In the genomic region with DNA sequence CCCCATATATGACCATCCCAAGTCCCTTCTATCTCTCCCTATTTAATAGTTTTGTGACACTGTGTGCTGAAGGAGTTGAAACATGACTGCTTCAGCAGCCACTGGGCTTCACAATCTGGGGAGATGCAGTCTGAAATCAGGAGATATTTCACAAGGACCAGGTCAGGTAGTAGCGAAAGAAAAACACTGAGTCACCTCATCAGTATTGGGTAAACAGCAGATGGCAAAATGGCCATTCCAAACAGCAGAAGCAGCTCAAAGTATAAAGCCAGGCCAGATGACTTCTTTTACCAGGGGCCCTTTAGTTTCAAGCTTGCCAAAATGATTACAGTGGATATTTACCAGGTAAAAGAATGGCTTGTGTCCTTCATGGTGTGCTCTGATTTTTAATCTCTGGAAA, we compare ENCODE assay signal across 18 mouse cellular contexts.
A peak's percentile ranks its signal among the peaks of the same experiment; 100 is the strongest.
DNase-seq lines count a peak whose midpoint lies in the region; ATAC-seq lines count a peak whose summit lies in the region.
"Had no signal": no experiment of that assay in that cellular context is flagged by ENCODE, and none has a peak within 500 bp of the region (broad histone marks: within the 10 kb centered on the region; RNA-seq: fewer than 3 reads in every experiment).

No protein-coding gene starts in this region.

- 0 out of 2 replicates have a peak, but pooled peaks cover 3% of the 10 kb centered on the region for H3K4me1 ChIP-seq in liver, embryonic 12.5 days
- H3K4me1 ChIP-seq in liver, embryonic 16.5 days (ENCODE audit: control insufficient read depth, low read depth, low read length) = no peaks in the 10 kb centered on the region
- H3K4me1 ChIP-seq: embryonic facial prominence, embryonic 12.5 days had no signal

- H3K36me3 ChIP-seq in liver, embryonic 12.5 days = no peaks in the 10 kb centered on the region
- H3K36me3 ChIP-seq in liver, embryonic 16.5 days (ENCODE audit: control insufficient read depth, insufficient read depth) = no peaks in the 10 kb centered on the region
- H3K36me3 ChIP-seq: embryonic facial prominence, embryonic 10.5 days; embryonic facial prominence, embryonic 12.5 days; forebrain, embryonic 15.5 days had no signal

- no peak overlapping the region for H3K4me2 ChIP-seq in liver, embryonic 12.5 days
- H3K4me2 ChIP-seq in liver, embryonic 16.5 days (ENCODE audit: low read depth, low read length) = no peak overlapping the region
- H3K4me2 ChIP-seq: embryonic facial prominence, embryonic 12.5 days; forebrain, embryonic 13.5 days; forebrain, embryonic 15.5 days had no signal

- ATAC-seq in liver, embryonic 12.5 days = no peak
- ATAC-seq in liver, embryonic 16.5 days (ENCODE audit: low read depth) = peak; percentile 30; the same call in 1 of the 2 replicates
- ATAC-seq: forebrain, embryonic 13.5 days; forebrain, embryonic 15.5 days had no signal

- 68% methylated on average over 1 of the region's 1 CpGs for WGBS in liver, embryonic 12.5 days (ENCODE audit: insufficient replicate concordance)
- 43% methylated on average over 1 of the region's 1 CpGs for WGBS in liver, embryonic 16.5 days (ENCODE audit: insufficient replicate concordance)

- 0 out of 2 replicates have a peak overlapping the region, but pooled peaks have one; percentile 14 for H3K27ac ChIP-seq in liver, embryonic 12.5 days
- peak overlapping the region; percentile 59 for H3K27ac ChIP-seq in liver, embryonic 16.5 days (ENCODE audit: low read length)
- H3K27ac ChIP-seq: embryonic facial prominence, embryonic 10.5 days; embryonic facial prominence, embryonic 12.5 days; forebrain, embryonic 13.5 days; forebrain, embryonic 15.5 days had no signal

- H3K9ac ChIP-seq in liver, embryonic 12.5 days = no peak overlapping the region
- no peak overlapping the region for H3K9ac ChIP-seq in liver, embryonic 16.5 days (ENCODE audit: low read depth, low read length)
- H3K9ac ChIP-seq: embryonic facial prominence, embryonic 12.5 days; forebrain, embryonic 13.5 days; forebrain, embryonic 15.5 days had no signal

- DNase-seq in liver = no peak
- peak; percentile 6 for DNase-seq in yolk sac, embryonic 10.5 days (ENCODE audit: low spot score)
- DNase-seq in kidney, adult 8-10 months = no peak
- no peak for DNase-seq in adrenal gland, adult 18-20 months (ENCODE audit: low spot score in 2 of 2)
- DNase-seq: adrenal gland, adult 8-10 months; adrenal gland, postnatal 14 days; adrenal gland, postnatal 36 days; cerebellum, adult 11-12 months; cerebellum, adult 2 months; cerebellum, adult 9-10 months; cerebellum, postnatal 10 days; cerebellum, postnatal 25 days had no signal

- no peaks in the 10 kb centered on the region for H3K27me3 ChIP-seq in liver, embryonic 12.5 days (replicated peaks)
- no peaks in the 10 kb centered on the region for H3K27me3 ChIP-seq in liver, embryonic 16.5 days (ENCODE audit: control insufficient read depth, insufficient read depth, low read depth, low read length)
- H3K27me3 ChIP-seq: embryonic facial prominence, embryonic 12.5 days; forebrain, embryonic 15.5 days had no signal

- no peaks in the 10 kb centered on the region for H3K9me3 ChIP-seq in liver, embryonic 12.5 days (replicated peaks)
- no peaks in the 10 kb centered on the region for H3K9me3 ChIP-seq in liver, embryonic 16.5 days (replicated peaks; ENCODE audit: control insufficient read depth, low read length)
- H3K9me3 ChIP-seq: embryonic facial prominence, embryonic 10.5 days; embryonic facial prominence, embryonic 12.5 days; forebrain, embryonic 13.5 days; forebrain, embryonic 15.5 days had no signal

- H3K4me3 ChIP-seq in liver, embryonic 12.5 days = no peak overlapping the region
- H3K4me3 ChIP-seq in liver, embryonic 16.5 days (ENCODE audit: low read depth, low read length) = no peak overlapping the region
- H3K4me3 ChIP-seq: embryonic facial prominence, embryonic 10.5 days; embryonic facial prominence, embryonic 12.5 days; forebrain, embryonic 13.5 days; forebrain, embryonic 15.5 days had no signal
